In genomic region chr8:112972418-112972817, GRCm38 (mm10) we compare ENCODE assay signal across 8 mouse cellular contexts.
DNase-seq lines count a peak whose midpoint lies in the region; TF ChIP-seq lines count a peak whose summit lies in the region.

No protein-coding gene starts in this region.

- peak; percentile 22 to 59 (median 36); a peak in 4 of 6 replicates for TF ChIP-seq CTCF in MEL (IDR thresholded peaks at IDR 0.05 in 2 of 3, conservative IDR thresholded peaks at IDR 0.05 in 1 of 3; ENCODE audit: control insufficient read depth in 1 of 3, insufficient read depth in 1 of 3, low read depth in 2 of 3, low read length in 3 of 3, poor library complexity in 1 of 3, severe bottlenecking in 1 of 3)
- TF ChIP-seq CTCF in cortical plate, adult 2 months (IDR thresholded peaks at IDR 0.05; ENCODE audit: extremely low read depth, insufficient read depth, low read length) = peak; percentile 83
- TF ChIP-seq CTCF in lung, adult 2 months (IDR thresholded peaks at IDR 0.05; ENCODE audit: insufficient read depth, low read length) = peak; percentile 65

- no peak; the same call in 1 of the 2 replicates for TF ChIP-seq RAD21 in MEL (IDR thresholded peaks at IDR 0.05; ENCODE audit: low read depth, low read length)

- peak; percentile 11 for DNase-seq in MEL (ENCODE audit: low read depth, low spot score)
- peak; percentile 62 for DNase-seq in adrenal gland, adult 2 months
- peak; percentile 75 for DNase-seq in gastrocnemius, postnatal 10 days
- DNase-seq in layer of hippocampus, adult 11-12 months (ENCODE audit: low spot score) = peak; percentile 86
- DNase-seq in lung, adult 2 months = peak; percentile 32
- peak; percentile 78 for DNase-seq in right cerebral cortex, postnatal 25 days
- no peak for DNase-seq in spleen, postnatal 4 days (ENCODE audit: low spot score in 2 of 2)

- no peak for TF ChIP-seq EP300 in MEL (IDR thresholded peaks at IDR 0.05; ENCODE audit: low read depth in 1 of 2, low read length in 2 of 2)

- H3K36me3 ChIP-seq in MEL (ENCODE audit: control insufficient read depth in 1 of 2, insufficient read depth in 2 of 2, low read length in 2 of 2) = no peaks in the 10 kb centered on the region

- no peak overlapping the region for H3K27ac ChIP-seq in MEL (ENCODE audit: control insufficient read depth, low read depth, low read length)
- no peak overlapping the region for H3K27ac ChIP-seq in cortical plate, adult 2 months (ENCODE audit: insufficient read depth, low read length)

- TF ChIP-seq POLR2A in MEL (IDR thresholded peaks at IDR 0.05; ENCODE audit: control insufficient read depth in 1 of 2, insufficient read depth in 1 of 2, low read depth in 1 of 2, low read length in 2 of 2, poor library complexity in 1 of 2) = no peak
- no peak for TF ChIP-seq POLR2A in cortical plate, adult 2 months (IDR thresholded peaks at IDR 0.05; ENCODE audit: extremely low read depth, insufficient read depth, low read length)
- no peak for TF ChIP-seq POLR2A in lung, adult 2 months (IDR thresholded peaks at IDR 0.05; ENCODE audit: borderline replicate concordance, extremely low read depth, low read depth, low read length)

- no peak overlapping the region for H3K4me3 ChIP-seq in MEL (ENCODE audit: control insufficient read depth in 1 of 2, insufficient read depth in 1 of 2, low read depth in 2 of 2, low read length in 2 of 2)
- no peak overlapping the region for H3K4me3 ChIP-seq in cortical plate, adult 2 months (ENCODE audit: insufficient read depth, low read length)
- no peak overlapping the region for H3K4me3 ChIP-seq in lung, adult 2 months (replicated peaks; ENCODE audit: extremely low read depth, low read depth, low read length)

- H3K9me3 ChIP-seq in MEL (replicated peaks; ENCODE audit: insufficient read depth, low read length) = no peaks in the 10 kb centered on the region

- WGBS in lung, adult 2 months = 6% methylated on average over 6 of the region's 6 CpGs

- H3K9ac ChIP-seq in MEL (ENCODE audit: control insufficient read depth, low read depth, low read length, poor library complexity, severe bottlenecking) = no peak overlapping the region

- no peaks in the 10 kb centered on the region for H3K79me2 ChIP-seq in MEL (ENCODE audit: control insufficient read depth, insufficient read depth, low read length, poor library complexity)

- H3K27me3 ChIP-seq in MEL (ENCODE audit: control insufficient read depth in 1 of 2, insufficient read depth in 2 of 2, low read length in 2 of 2) = no peaks in the 10 kb centered on the region

- H3K4me1 ChIP-seq in MEL (ENCODE audit: control insufficient read depth in 1 of 2, insufficient read depth in 2 of 2, low read length in 2 of 2) = no peaks in the 10 kb centered on the region
- no peaks in the 10 kb centered on the region for H3K4me1 ChIP-seq in cortical plate, adult 2 months (ENCODE audit: control insufficient read depth, insufficient read depth, low read length)
- no peaks in the 10 kb centered on the region for H3K4me1 ChIP-seq in lung, adult 2 months (ENCODE audit: control insufficient read depth, insufficient read depth, low read length)

TF ChIP-seq in MEL, 35 proteins besides CTCF, POLR2A, EP300 and RAD21:
- TF ChIP-seq MXI1 (IDR thresholded peaks at IDR 0.05; ENCODE audit: low read depth, low read length) = no peak
- TF ChIP-seq SMC3 (IDR thresholded peaks at IDR 0.05; ENCODE audit: low read depth, low read length) = peak; percentile 36

Comparison
In these comparisons a context has a peak if more than half of its experiments do, and no peak if none do; other contexts are left out.
1. DNase-seq: peak in MEL (single experiment), adrenal gland, adult 2 months (single experiment), gastrocnemius, postnatal 10 days (single experiment), layer of hippocampus, adult 11-12 months (single experiment), lung, adult 2 months (single experiment) and right cerebral cortex, postnatal 25 days (single experiment); none in spleen, postnatal 4 days (0 of 2).
2. Peak in every context shown above with its lines, with median percentiles within 50 percentile points of each other: CTCF ChIP-seq.